In the genomic region with DNA sequence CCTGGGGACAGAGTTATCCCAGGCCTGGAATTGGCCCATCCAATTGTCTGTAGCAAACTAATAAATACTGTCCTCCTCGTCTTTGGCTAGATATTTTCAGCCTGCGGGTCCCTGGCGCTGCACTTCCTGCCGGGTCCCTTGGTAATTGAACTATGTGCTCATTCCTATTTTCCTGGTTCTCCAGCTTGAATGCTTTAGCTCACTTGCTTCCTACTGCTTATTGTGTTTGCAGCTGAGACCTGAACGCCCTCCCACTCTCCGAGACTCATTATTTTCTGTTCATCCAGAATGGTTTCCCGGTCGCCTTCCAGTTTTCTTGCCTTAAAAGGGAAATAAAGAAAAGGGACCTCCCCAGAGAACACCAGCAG, we compare ENCODE assay signal across 9 mouse cellular contexts.
DNase-seq lines count a peak whose midpoint lies in the region; ATAC-seq and TF ChIP-seq lines count a peak whose summit lies in the region.
"Had no signal": no experiment of that assay in that cellular context is flagged by ENCODE, and none has a peak within 500 bp of the region (broad histone marks: within the 10 kb centered on the region; RNA-seq: fewer than 3 reads in every experiment).

No protein-coding gene starts in this region.

- no peak for DNase-seq in cerebellum, adult 2 months
- no peak for DNase-seq in cerebellum, postnatal 10 days
- no peak for DNase-seq in lung, postnatal 14 days
- no peak for DNase-seq in layer of hippocampus, adult 11-12 months (ENCODE audit: low spot score)
- no peak for DNase-seq in liver, embryonic 11.5 days (ENCODE audit: low spot score)
- DNase-seq: spleen, adult 18-20 months had no signal

- 26% methylated on average over 8 of the region's 8 CpGs for WGBS in cerebellum, adult 2 months
- 66% methylated on average over 8 of the region's 8 CpGs for WGBS in lung, embryonic 16.5 days
- WGBS in hindbrain, embryonic 16.5 days: 24% methylated on average over 8 of the region's 8 CpGs
- WGBS in olfactory bulb, adult 2 months: 17% methylated on average over 8 of the region's 8 CpGs
- WGBS in liver, embryonic 11.5 days: 80% methylated on average over 8 of the region's 8 CpGs

- no peaks in the 10 kb centered on the region for H3K9me3 ChIP-seq in lung, embryonic 16.5 days (ENCODE audit: control insufficient read depth, low read length)
- H3K9me3 ChIP-seq in hindbrain, embryonic 16.5 days (ENCODE audit: control insufficient read depth, low read length): no peaks in the 10 kb centered on the region
- H3K9me3 ChIP-seq in liver, embryonic 11.5 days (ENCODE audit: control insufficient read depth, low read length): no peaks in the 10 kb centered on the region

- no peaks in the 10 kb centered on the region for H3K36me3 ChIP-seq in lung, embryonic 16.5 days (ENCODE audit: control insufficient read depth, insufficient read depth, low read length)
- no peaks in the 10 kb centered on the region for H3K36me3 ChIP-seq in hindbrain, embryonic 16.5 days (ENCODE audit: control insufficient read depth, insufficient read depth, low read length)
- no peaks in the 10 kb centered on the region for H3K36me3 ChIP-seq in liver, embryonic 11.5 days (ENCODE audit: control insufficient read depth, insufficient read depth, low read length)

- no peak for TF ChIP-seq POLR2A in cerebellum, adult 2 months (IDR thresholded peaks at IDR 0.05; ENCODE audit: borderline replicate concordance, insufficient read depth, low read length)
- no peak for TF ChIP-seq POLR2A in olfactory bulb, adult 2 months (IDR thresholded peaks at IDR 0.05; ENCODE audit: insufficient read depth, low read depth, low read length)

- peaks cover 74% of the 10 kb centered on the region for H3K4me1 ChIP-seq in cerebellum, adult 2 months (ENCODE audit: control insufficient read depth, insufficient read depth, low read length)
- H3K4me1 ChIP-seq in lung, embryonic 16.5 days (replicated peaks; ENCODE audit: control insufficient read depth, insufficient read depth, low read length): peaks cover 11% of the 10 kb centered on the region
- peaks cover 10% of the 10 kb centered on the region for H3K4me1 ChIP-seq in hindbrain, embryonic 16.5 days (ENCODE audit: control insufficient read depth, insufficient read depth, low read depth, low read length)
- H3K4me1 ChIP-seq in olfactory bulb, adult 2 months (ENCODE audit: control insufficient read depth, insufficient read depth, low read length): peaks cover 18% of the 10 kb centered on the region
- peaks cover 9% of the 10 kb centered on the region; the same call in 1 of the 2 replicates for H3K4me1 ChIP-seq in liver, embryonic 11.5 days (replicated peaks; ENCODE audit: control insufficient read depth, insufficient read depth, low read length)

- H3K4me2 ChIP-seq in lung, embryonic 16.5 days (ENCODE audit: low read depth, low read length): no peak overlapping the region
- H3K4me2 ChIP-seq in hindbrain, embryonic 16.5 days (ENCODE audit: low read length): 0 out of 2 replicates have a peak overlapping the region, but pooled peaks have one; percentile 3
- H3K4me2 ChIP-seq in liver, embryonic 11.5 days: no peak overlapping the region

- H3K27me3 ChIP-seq in cerebellum, adult 2 months (ENCODE audit: control insufficient read depth, insufficient read depth, low read length): no peaks in the 10 kb centered on the region
- H3K27me3 ChIP-seq in lung, embryonic 16.5 days (ENCODE audit: control insufficient read depth, insufficient read depth, low read depth, low read length): no peaks in the 10 kb centered on the region
- no peaks in the 10 kb centered on the region; the same call in 1 of the 2 replicates for H3K27me3 ChIP-seq in hindbrain, embryonic 16.5 days (replicated peaks; ENCODE audit: control insufficient read depth, insufficient read depth, low read length)
- H3K27me3 ChIP-seq in liver, embryonic 11.5 days (replicated peaks; ENCODE audit: control insufficient read depth, insufficient read depth, low read length): no peaks in the 10 kb centered on the region

- no peak overlapping the region for H3K4me3 ChIP-seq in cerebellum, adult 2 months (replicated peaks; ENCODE audit: insufficient read depth, low read depth, low read length)
- H3K4me3 ChIP-seq in lung, embryonic 16.5 days (ENCODE audit: low read length): no peak overlapping the region
- no peak overlapping the region for H3K4me3 ChIP-seq in hindbrain, embryonic 16.5 days (ENCODE audit: low read length)
- no peak overlapping the region for H3K4me3 ChIP-seq in olfactory bulb, adult 2 months (ENCODE audit: insufficient read depth, low read depth, low read length)
- no peak overlapping the region for H3K4me3 ChIP-seq in liver, embryonic 11.5 days (ENCODE audit: low read depth, low read length)

- H3K9ac ChIP-seq in lung, embryonic 16.5 days (ENCODE audit: low read length): no peak overlapping the region
- no peak overlapping the region for H3K9ac ChIP-seq in hindbrain, embryonic 16.5 days (ENCODE audit: low read depth, low read length)
- no peak overlapping the region for H3K9ac ChIP-seq in liver, embryonic 11.5 days (ENCODE audit: low read depth, low read length)

- peak overlapping the region; percentile 98 for H3K27ac ChIP-seq in cerebellum, adult 2 months (ENCODE audit: insufficient read depth, low read length)
- H3K27ac ChIP-seq in lung, embryonic 16.5 days (ENCODE audit: low read length): peak overlapping the region; percentile 15; the same call in 1 of the 2 replicates
- H3K27ac ChIP-seq in hindbrain, embryonic 16.5 days (ENCODE audit: low read depth, low read length): no peak overlapping the region; the same call in 1 of the 2 replicates
- H3K27ac ChIP-seq in olfactory bulb, adult 2 months (ENCODE audit: insufficient read depth, low read depth, low read length): 0 out of 2 replicates have a peak overlapping the region, but pooled peaks have one; percentile 14
- no peak overlapping the region for H3K27ac ChIP-seq in liver, embryonic 11.5 days (ENCODE audit: low read depth, low read length)

- ATAC-seq in lung, embryonic 16.5 days (ENCODE audit: low read depth): 0 out of 2 replicates have a peak, but pooled peaks have one; percentile 37
- ATAC-seq in hindbrain, embryonic 16.5 days: no peak
- ATAC-seq in liver, embryonic 11.5 days (replicated peaks; ENCODE audit: low FRiP score): no peak

- no peak for TF ChIP-seq CTCF in cerebellum, adult 2 months (IDR thresholded peaks at IDR 0.05; ENCODE audit: borderline replicate concordance, insufficient read depth, low read depth, low read length)
- TF ChIP-seq CTCF in olfactory bulb, adult 2 months (IDR thresholded peaks at IDR 0.05; ENCODE audit: insufficient read depth, low read depth, low read length): no peak

Comparison
In these comparisons a context has a peak if more than half of its experiments do, and no peak if none do; other contexts are left out.
1. H3K27ac ChIP-seq: peak in cerebellum, adult 2 months (single experiment), lung, embryonic 16.5 days (single experiment) and olfactory bulb, adult 2 months (single experiment); none in hindbrain, embryonic 16.5 days (single experiment) and liver, embryonic 11.5 days (single experiment).